ENCODE assay signal across 32 mouse cellular contexts in genomic region chr7:44949922-44950321, GRCm38 (mm10). TPM values are rescaled to one million over a fixed set of nuclear protein-coding genes. Genes with fewer than 3 reads are reported as not detected.
DNase-seq lines count a peak whose midpoint lies in the region; ATAC-seq and TF ChIP-seq lines count a peak whose summit lies in the region.
"Had no signal": no experiment of that assay in that cellular context is flagged by ENCODE, and none has a peak within 500 bp of the region (broad histone marks: within the 10 kb centered on the region; RNA-seq: fewer than 3 reads in every experiment).

No protein-coding gene starts in this region.

- intact Hi-C loops in left cerebral cortex, adult 2 months (cut with DNase I): loop anchor here (2.0 kb wide), 1 partner anchor 19 kb away; no protein-coding TSS in a partner anchor

- peak; percentile 61; the same call in 1 of the 2 replicates for ATAC-seq in frontal cortex, adult (ENCODE audit: low TSS enrichment)
- ATAC-seq: forebrain, embryonic 14.5 days; forebrain, postnatal 0 days; Patski had no signal

- no peak for DNase-seq in frontal cortex, postnatal 25 days (ENCODE audit: low spot score in 2 of 2)
- DNase-seq in left cerebral cortex, adult 2 months (ENCODE audit: extremely low spot score in 1 of 2, low spot score in 2 of 2): peak in 1 of 2 experiments; percentile 9
- DNase-seq in left cerebral cortex, adult 9 months (ENCODE audit: low spot score in 2 of 2): no peak
- peak; percentile 22 to 27 for DNase-seq in right cerebral cortex, postnatal 10 days (ENCODE audit: low spot score in 2 of 2)
- DNase-seq in right cerebral cortex, postnatal 14 days: no peak
- DNase-seq in gastrocnemius, postnatal 25 days: no peak
- DNase-seq: adrenal gland, postnatal 10 days; adrenal gland, postnatal 36 days; cerebellum, adult 11 months; cerebellum, adult 2 months; cerebellum, adult 9-11 months; cerebellum, postnatal 25 days; forebrain, postnatal 0 days; gastrocnemius, postnatal 10 days; heart, adult 18-20 months; heart, postnatal 10 days; heart, postnatal 4 days had no signal

- H3K4me3 ChIP-seq in left cerebral cortex, adult 2 months: no peak overlapping the region
- H3K4me3 ChIP-seq in olfactory bulb, adult 2 months (ENCODE audit: insufficient read depth, low read depth, low read length): no peak overlapping the region
- H3K4me3 ChIP-seq: embryonic facial prominence, embryonic 12.5 days; embryonic facial prominence, embryonic 15.5 days; heart, embryonic 12.5 days; heart, embryonic 15.5 days; hindbrain, embryonic 15.5 days had no signal

- whole genome bisulfite sequencing in olfactory bulb, adult 2 months: 34% methylated on average over 6 of the region's 6 CpGs

- H3K4me1 ChIP-seq in olfactory bulb, adult 2 months (ENCODE audit: control insufficient read depth, insufficient read depth, low read length): peaks cover 22% of the 10 kb centered on the region

- TF ChIP-seq CTCF in left cerebral cortex, adult 2 months (IDR thresholded peaks at IDR 0.05): no peak
- TF ChIP-seq CTCF in olfactory bulb, adult 2 months (IDR thresholded peaks at IDR 0.05; ENCODE audit: insufficient read depth, low read depth, low read length): no peak

- peak overlapping the region; percentile 84 for H3K27ac ChIP-seq in left cerebral cortex, adult 2 months
- peak overlapping the region; percentile 46; the same call in 1 of the 2 replicates for H3K27ac ChIP-seq in olfactory bulb, adult 2 months (ENCODE audit: insufficient read depth, low read depth, low read length)
- H3K27ac ChIP-seq: embryonic facial prominence, embryonic 12.5 days; embryonic facial prominence, embryonic 15.5 days; heart, embryonic 15.5 days; hindbrain, embryonic 15.5 days had no signal

- TF ChIP-seq POLR2A in olfactory bulb, adult 2 months (IDR thresholded peaks at IDR 0.05; ENCODE audit: insufficient read depth, low read depth, low read length): no peak

RNA-seq across cellular contexts. Expression of gene Tsks, which starts 6.9 kb away (rescaled TPM):
- total RNA-seq in left cerebral cortex, adult 2 months (2021): 1 to 10 TPM; 2.8 to 3.0 TPM
- polyA plus RNA-seq in olfactory bulb, adult 2 months (2012; ENCODE audit: insufficient read depth, insufficient read length, low replicate concordance, missing spikeins): not detected in 2 replicates
- total RNA-seq in gastrocnemius, postnatal 25 days (2021): not detected
- total RNA-seq: adrenal gland, adult 18-20 months; adrenal gland, postnatal 10 days; adrenal gland, postnatal 36 days; common myeloid progenitor, adult 5-6 weeks; forebrain, postnatal 0 days; G1E; gastrocnemius, adult 18-20 months; gastrocnemius, postnatal 10 days; gastrocnemius, postnatal 4 days; heart, adult 18-20 months; heart, postnatal 10 days; heart, postnatal 4 days had no signal
- polyA plus RNA-seq: forebrain, embryonic 14.5 days; heart, embryonic 12.5 days; intestine, embryonic 14.5 days had no signal

RNA-seq across cellular contexts. Expression of gene Ap2a1, which starts 20.6 kb away (rescaled TPM):
- total RNA-seq in left cerebral cortex, adult 2 months (2021): 100 to 1,000 TPM; 327 to 331 TPM
- polyA plus RNA-seq in olfactory bulb, adult 2 months (2012; ENCODE audit: insufficient read depth, insufficient read length, low replicate concordance, missing spikeins): not detected in 2 replicates
- 10 to 100 TPM; 57.1 to 57.2 TPM for total RNA-seq in gastrocnemius, postnatal 25 days (2021)

RNA-seq across cellular contexts. Expression of gene Cpt1c, which starts 24.7 kb away (rescaled TPM):
- total RNA-seq in left cerebral cortex, adult 2 months (2021): 100 to 1,000 TPM in 1 of 2 experiments, 10 to 100 TPM in 1; 97.9 to 102 TPM
- not detected in 2 replicates for polyA plus RNA-seq in olfactory bulb, adult 2 months (2012; ENCODE audit: insufficient read depth, insufficient read length, low replicate concordance, missing spikeins)
- 1 to 10 TPM; 1.6 to 2.0 TPM for total RNA-seq in gastrocnemius, postnatal 25 days (2021)

RNA-seq across cellular contexts. Expression of gene Prmt1, which starts 36.4 kb away (rescaled TPM):
- total RNA-seq in left cerebral cortex, adult 2 months (2021): 100 to 1,000 TPM; 143 to 150 TPM
- polyA plus RNA-seq in olfactory bulb, adult 2 months (2012; ENCODE audit: insufficient read depth, insufficient read length, low replicate concordance, missing spikeins): not detected in 2 replicates
- total RNA-seq in gastrocnemius, postnatal 25 days (2021): 100 to 1,000 TPM; 119 to 142 TPM

RNA-seq across cellular contexts. Expression of gene Irf3, which starts 47.5 kb away (rescaled TPM):
- total RNA-seq in left cerebral cortex, adult 2 months (2021): 10 to 100 TPM; 36.4 to 36.9 TPM
- polyA plus RNA-seq in olfactory bulb, adult 2 months (2012; ENCODE audit: insufficient read depth, insufficient read length, low replicate concordance, missing spikeins): not detected in 2 replicates
- total RNA-seq in gastrocnemius, postnatal 25 days (2021): 10 to 100 TPM; 16.1 to 20.9 TPM

Comparison
In these comparisons a context has a peak if more than half of its experiments do, and no peak if none do; other contexts are left out.
1. DNase-seq: peak in right cerebral cortex, postnatal 10 days (2 of 2); none in frontal cortex, postnatal 25 days (0 of 2), left cerebral cortex, adult 9 months (0 of 2), right cerebral cortex, postnatal 14 days (single experiment) and gastrocnemius, postnatal 25 days (single experiment).
2. RNA of gene Ap2a1, which starts 20.6 kb away (total RNA-seq): 327 to 331 TPM in left cerebral cortex, adult 2 months; 57.1 to 57.2 TPM in gastrocnemius, postnatal 25 days; every median in the first group is over 4 times any median in the second.
3. RNA of gene Cpt1c, which starts 24.7 kb away (total RNA-seq): 97.9 to 102 TPM in left cerebral cortex, adult 2 months; 1.6 to 2.0 TPM in gastrocnemius, postnatal 25 days; every median in the first group is over 10 times any median in the second.